Mouse (Mus musculus): ENCODE measurements around the gene Tdrkh.

DNA sequence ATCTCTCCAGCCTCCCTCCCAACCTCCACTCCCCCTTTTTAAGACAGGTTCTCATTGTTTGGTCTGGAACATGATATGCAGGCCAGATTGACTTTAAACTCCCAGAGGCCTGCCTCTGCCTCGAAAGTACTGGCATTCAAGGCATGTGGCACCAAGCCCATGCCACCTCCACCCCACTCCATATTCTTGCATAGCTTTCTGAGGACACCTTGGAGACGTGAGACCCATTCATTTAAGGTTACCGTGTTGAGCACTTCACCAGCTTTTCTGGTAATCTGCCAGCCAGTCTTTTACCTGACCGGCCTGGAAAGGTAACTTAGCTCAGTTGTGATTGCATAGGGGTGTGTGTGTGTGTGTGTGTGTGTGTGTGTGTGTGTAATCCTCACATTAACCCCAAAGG is 7.5 kb upstream of the Tdrkh start:
- no peak for TF ChIP-seq GATA1 (IDR thresholded peaks at IDR 0.05; ENCODE audit: low read length)
- no peak for TF ChIP-seq TAL1 (IDR thresholded peaks at IDR 0.05; ENCODE audit: low read length)

All from erythroblast, embryonic 14.5 days (primary cell).